Mouse (Mus musculus): Measurements from ENCODE around the gene Mroh3. TPM values are rescaled to one million over a fixed set of nuclear protein-coding genes. Genes with fewer than 3 reads are reported as not detected.

Mroh3 gene
- polyA plus RNA-seq, 1 experiment from 2014 or later: 0.78 TPM

DNA sequence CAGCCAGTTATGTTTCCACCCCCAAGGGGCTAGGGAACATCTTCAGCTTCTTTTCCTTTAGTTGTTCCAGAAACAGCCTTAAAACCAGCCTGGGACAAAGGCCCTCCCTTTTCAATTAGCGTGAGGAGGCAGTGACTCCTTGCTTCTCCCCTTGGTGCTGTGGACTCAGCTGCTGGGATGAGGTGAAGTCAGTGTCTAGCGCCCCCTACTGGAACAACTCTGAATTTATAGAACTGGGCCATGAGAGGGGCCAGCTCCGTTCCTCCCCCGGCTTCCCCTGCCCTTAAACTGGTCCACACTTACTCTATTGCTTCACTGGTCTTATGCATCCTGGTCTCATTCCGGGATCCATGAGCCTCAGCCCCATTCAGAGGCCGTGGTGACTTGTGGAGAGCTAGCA lies 37.4 kb downstream of the Mroh3 start:
- no peak; the same call in 1 of the 2 replicates for ATAC-seq (ENCODE audit: low FRiP score, low TSS enrichment)
- Histone ChIP-seq H3K4me3 (ENCODE audit: low read depth, low read length) (no peak overlapping the region), H3K4me2 (replicated peaks; ENCODE audit: low read depth) (no peak overlapping the region), H3K36me3 (ENCODE audit: control insufficient read depth, insufficient read depth, low read length) (no peaks in the 10 kb centered on the region), H3K9ac (ENCODE audit: low read length) (no peak overlapping the region), H3K9me3 (ENCODE audit: control insufficient read depth, low read length) (no peaks in the 10 kb centered on the region), H3K4me1 (replicated peaks; ENCODE audit: control insufficient read depth, insufficient read depth) (no peaks in the 10 kb centered on the region), H3K27ac (replicated peaks) (no peak overlapping the region), H3K27me3 (ENCODE audit: control insufficient read depth, insufficient read depth, low read length) (no peaks in the 10 kb centered on the region)
- TF ChIP-seq EP300 (optimal IDR thresholded peaks at IDR 0.05) (no peak), CTCF (IDR thresholded peaks at IDR 0.05; ENCODE audit: low read depth) (peak; percentile 77)
- WGBS: 44% methylated on average over 6 of the region's 6 CpGs
- DNase-seq (ENCODE audit: low spot score): peak; percentile 63

- peak; percentile 78 for DNase-seq (ENCODE audit: low spot score)
- Histone ChIP-seq H3K9me3 (ENCODE audit: control insufficient read depth, low read length) (no peaks in the 10 kb centered on the region), H3K4me3 (ENCODE audit: low read depth, low read length) (no peak overlapping the region; the same call in 1 of the 2 replicates), H3K4me2 (replicated peaks; ENCODE audit: low read depth) (peak overlapping the region; percentile 40), H3K27me3 (ENCODE audit: control insufficient read depth, insufficient read depth, low read length) (no peaks in the 10 kb centered on the region), H3K4me1 (replicated peaks; ENCODE audit: control insufficient read depth, insufficient read depth) (no peaks in the 10 kb centered on the region), H3K9ac (ENCODE audit: low read length) (peak overlapping the region; percentile 41; the same call in 1 of the 2 replicates), H3K27ac (replicated peaks) (peak overlapping the region; percentile 63), H3K36me3 (ENCODE audit: control insufficient read depth, insufficient read depth, low read length) (no peaks in the 10 kb centered on the region)
- WGBS: 23% methylated on average over 13 of the region's 13 CpGs
- TF ChIP-seq CTCF (IDR thresholded peaks at IDR 0.05; ENCODE audit: low read depth): no peak; the same call in 1 of the 2 replicates
- no peak for TF ChIP-seq EP300 (optimal IDR thresholded peaks at IDR 0.05)
- ATAC-seq (ENCODE audit: low FRiP score, low TSS enrichment): peak; percentile 68
Observed at GRCm38 (mm10) chr1:136174101-136174606, 38.5 kb downstream of the Mroh3 start.

DNA sequence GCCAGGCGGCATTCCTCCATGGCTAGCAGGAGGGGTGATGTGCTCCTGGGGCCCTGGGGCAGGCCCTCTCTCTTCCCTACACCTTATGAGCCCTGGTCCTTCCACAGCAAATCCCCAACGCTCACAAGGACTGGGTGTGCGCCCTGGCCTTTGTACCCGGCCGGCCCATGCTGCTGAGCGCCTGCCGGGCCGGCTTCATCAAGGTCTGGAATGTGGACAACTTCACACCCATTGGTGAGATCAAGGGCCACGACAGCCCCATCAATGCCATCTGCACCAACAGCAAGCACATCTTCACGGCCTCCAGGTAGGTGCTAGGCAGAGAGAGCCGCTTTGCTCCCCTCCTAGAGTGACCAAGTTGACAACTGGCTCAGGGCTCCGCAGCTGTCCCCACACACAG lies 39.9 kb downstream of the Mroh3 start:
- H3K27ac ChIP-seq (replicated peaks): no peak overlapping the region; the same call in 1 of the 2 replicates
- H3K9ac ChIP-seq (ENCODE audit: low read length): no peak overlapping the region
- no peak overlapping the region for H3K4me3 ChIP-seq (ENCODE audit: low read depth, low read length)
- WGBS: 54% methylated on average over 12 of the region's 12 CpGs
- H3K4me2 ChIP-seq (replicated peaks; ENCODE audit: low read depth): no peak overlapping the region
- TF ChIP-seq EP300 (optimal IDR thresholded peaks at IDR 0.05) (no peak), CTCF (IDR thresholded peaks at IDR 0.05; ENCODE audit: low read depth) (no peak)
- no peaks in the 10 kb centered on the region for H3K36me3 ChIP-seq (ENCODE audit: control insufficient read depth, insufficient read depth, low read length)
- DNase-seq (ENCODE audit: low spot score): peak; percentile 76
- peak; percentile 33 for ATAC-seq (ENCODE audit: low FRiP score, low TSS enrichment)
- H3K9me3 ChIP-seq (ENCODE audit: control insufficient read depth, low read length): no peaks in the 10 kb centered on the region
- no peaks in the 10 kb centered on the region for H3K4me1 ChIP-seq (replicated peaks; ENCODE audit: control insufficient read depth, insufficient read depth)
- H3K27me3 ChIP-seq (ENCODE audit: control insufficient read depth, insufficient read depth, low read length): no peaks in the 10 kb centered on the region

DNA sequence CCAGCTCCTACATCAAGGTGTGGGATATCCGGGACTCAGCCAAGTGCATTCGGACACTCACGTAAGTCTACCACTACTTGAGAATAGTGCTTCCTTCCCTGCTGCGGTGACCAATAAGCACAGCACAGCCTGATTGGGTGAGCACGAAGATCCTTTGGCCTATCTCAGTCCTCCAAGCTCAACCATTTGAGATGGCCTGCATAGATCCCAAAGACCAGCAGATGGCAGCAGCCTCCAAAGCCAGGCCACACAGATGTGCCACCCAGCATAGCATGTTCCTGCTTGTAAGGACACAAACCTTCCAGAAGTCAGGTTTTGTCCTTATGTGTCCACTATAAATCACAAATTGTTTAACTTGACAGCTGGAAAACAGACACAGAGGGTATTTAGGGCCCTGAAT lies 42.5 kb downstream of the Mroh3 start:
- peak; percentile 72 for ATAC-seq (ENCODE audit: low FRiP score, low TSS enrichment)
- Histone ChIP-seq H3K36me3 (ENCODE audit: control insufficient read depth, insufficient read depth, low read length) (no peaks in the 10 kb centered on the region), H3K9ac (ENCODE audit: low read length) (no peak overlapping the region), H3K27ac (replicated peaks) (no peak overlapping the region), H3K9me3 (ENCODE audit: control insufficient read depth, low read length) (no peaks in the 10 kb centered on the region), H3K27me3 (ENCODE audit: control insufficient read depth, insufficient read depth, low read length) (no peaks in the 10 kb centered on the region), H3K4me2 (replicated peaks; ENCODE audit: low read depth) (no peak overlapping the region), H3K4me1 (replicated peaks; ENCODE audit: control insufficient read depth, insufficient read depth) (no peaks in the 10 kb centered on the region), H3K4me3 (ENCODE audit: low read depth, low read length) (no peak overlapping the region)
- peak; percentile 83 for DNase-seq (ENCODE audit: low spot score)
- 10% methylated on average over 5 of the region's 5 CpGs for WGBS
- TF ChIP-seq CTCF (IDR thresholded peaks at IDR 0.05; ENCODE audit: low read depth) (peak; percentile 99), EP300 (optimal IDR thresholded peaks at IDR 0.05) (no peak)

GRCm38 (mm10) chr1:136167657-136168056 lies 45.0 kb downstream of the Mroh3 start:
- H3K27me3 ChIP-seq (ENCODE audit: control insufficient read depth, insufficient read depth, low read length): no peaks in the 10 kb centered on the region
- H3K9ac ChIP-seq (ENCODE audit: low read length): no peak overlapping the region
- no peaks in the 10 kb centered on the region for H3K4me1 ChIP-seq (replicated peaks; ENCODE audit: control insufficient read depth, insufficient read depth)
- 73% methylated on average over 8 of the region's 8 CpGs for WGBS
- H3K9me3 ChIP-seq (ENCODE audit: control insufficient read depth, low read length): no peaks in the 10 kb centered on the region
- no peak overlapping the region for H3K4me2 ChIP-seq (replicated peaks; ENCODE audit: low read depth)
- H3K27ac ChIP-seq (replicated peaks): no peak overlapping the region
- TF ChIP-seq EP300 (optimal IDR thresholded peaks at IDR 0.05) (no peak), CTCF (IDR thresholded peaks at IDR 0.05; ENCODE audit: low read depth) (peak; percentile 76)
- DNase-seq (ENCODE audit: low spot score) (no peak), ATAC-seq (ENCODE audit: low FRiP score, low TSS enrichment) (no peak)
- no peaks in the 10 kb centered on the region for H3K36me3 ChIP-seq (ENCODE audit: control insufficient read depth, insufficient read depth, low read length)
- no peak overlapping the region for H3K4me3 ChIP-seq (ENCODE audit: low read depth, low read length)

- Histone ChIP-seq H3K27ac (replicated peaks) (no peak overlapping the region), H3K27me3 (ENCODE audit: control insufficient read depth, insufficient read depth, low read length) (no peaks in the 10 kb centered on the region), H3K4me2 (replicated peaks; ENCODE audit: low read depth) (no peak overlapping the region), H3K4me3 (ENCODE audit: low read depth, low read length) (no peak overlapping the region), H3K9me3 (ENCODE audit: control insufficient read depth, low read length) (no peaks in the 10 kb centered on the region), H3K36me3 (ENCODE audit: control insufficient read depth, insufficient read depth, low read length) (no peaks in the 10 kb centered on the region), H3K4me1 (replicated peaks; ENCODE audit: control insufficient read depth, insufficient read depth) (no peaks in the 10 kb centered on the region), H3K9ac (ENCODE audit: low read length) (no peak overlapping the region)
- 83% methylated on average over 2 of the region's 2 CpGs for WGBS
- ATAC-seq (ENCODE audit: low FRiP score, low TSS enrichment): no peak
- TF ChIP-seq EP300 (optimal IDR thresholded peaks at IDR 0.05) (no peak), CTCF (IDR thresholded peaks at IDR 0.05; ENCODE audit: low read depth) (no peak)
- no peak for DNase-seq (ENCODE audit: low spot score)
Observed at GRCm38 (mm10) chr1:136165436-136165835, 47.2 kb downstream of the Mroh3 start.

Measured in stomach, postnatal 0 days (tissue).